Mouse (Mus musculus) C2C12 (cell line): ENCODE data around the gene Il13.

Source experiments
- CTCF ChIP-seq: IDR thresholded peaks from one replicate; pipeline ENCODE4 v1.5.1; 2011; ENCODE audit not compliant: control insufficient read depth, insufficient read depth, insufficient read length
- FOSL1 ChIP-seq: IDR thresholded peaks from one replicate; pipeline ENCODE4 v1.8.0; 2011; ENCODE audit warnings: mild to moderate bottlenecking, low read length; ENCODE audit not compliant: poor library complexity, insufficient read depth, severe bottlenecking
- MAX ChIP-seq: IDR thresholded peaks from one replicate; pipeline ENCODE4 v1.6.1; 2011; ENCODE audit warnings: mild to moderate bottlenecking, control low read depth
- MYOG ChIP-seq: IDR thresholded peaks from one replicate; pipeline ENCODE4 v1.6.1; 2011; ENCODE audit not compliant: control insufficient read depth, insufficient read length; ENCODE audit errors: extremely low read depth

DNA sequence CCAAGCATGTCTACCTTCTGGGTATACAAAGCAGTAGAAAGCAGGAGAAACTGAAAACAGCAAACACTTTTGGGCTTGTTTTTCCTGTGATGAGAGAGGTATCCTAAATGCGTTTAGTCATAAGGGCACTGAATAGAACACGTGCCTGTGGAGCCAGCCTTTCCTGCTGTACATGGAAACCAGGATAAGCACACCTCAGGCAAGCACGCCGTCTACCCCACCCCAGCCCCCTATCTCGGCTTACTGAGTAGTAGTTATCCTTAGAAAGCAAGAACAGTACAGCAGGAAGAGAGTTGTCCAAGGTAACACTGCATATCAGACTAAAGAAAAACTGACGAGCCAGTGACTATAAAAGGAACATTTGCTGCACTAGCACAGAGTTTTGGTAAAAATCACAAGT, 23.3 kb upstream of the Il13 start:
- TF ChIP-seq CTCF = no peak
- TF ChIP-seq MAX = no peak
- TF ChIP-seq MYOG = no peak
- no peak for TF ChIP-seq FOSL1
